Mouse (Mus musculus) CH12.LX (cell line): ENCODE measurements at regions not wholly inside any gene's neighbourhood (a gene's known extent, or its start where the extent isn't known, plus 50 kb on each side); places are given as distances from the start of the nearest gene placed in this dataset.

Experiments
- CTCF ChIP-seq, 2 experiments: IDR thresholded peaks in 1 of 2; conservative IDR thresholded peaks in 1 of 2; 2 replicates each; pipeline ENCODE4 v1.5.1; 2011 to 2012; ENCODE audit warnings: low read depth in 2 of 2, low read length in 2 of 2, improper control_type of control experiment in 1 of 2, inconsistent platforms in 1 of 2, mild to moderate bottlenecking in 1 of 2, moderate library complexity in 1 of 2
- POLR2A ChIP-seq: IDR thresholded peaks from 2 replicates; pipeline ENCODE4 v1.6.1; 2011; ENCODE audit warnings: low read depth, mild to moderate bottlenecking, improper control_type of control experiment, low read length
- ZNF384 ChIP-seq: IDR thresholded peaks from 2 replicates; pipeline ENCODE4 v1.6.1; 2012; ENCODE audit warnings: low read depth, low read length, improper control_type of control experiment, inconsistent platforms

DNA sequence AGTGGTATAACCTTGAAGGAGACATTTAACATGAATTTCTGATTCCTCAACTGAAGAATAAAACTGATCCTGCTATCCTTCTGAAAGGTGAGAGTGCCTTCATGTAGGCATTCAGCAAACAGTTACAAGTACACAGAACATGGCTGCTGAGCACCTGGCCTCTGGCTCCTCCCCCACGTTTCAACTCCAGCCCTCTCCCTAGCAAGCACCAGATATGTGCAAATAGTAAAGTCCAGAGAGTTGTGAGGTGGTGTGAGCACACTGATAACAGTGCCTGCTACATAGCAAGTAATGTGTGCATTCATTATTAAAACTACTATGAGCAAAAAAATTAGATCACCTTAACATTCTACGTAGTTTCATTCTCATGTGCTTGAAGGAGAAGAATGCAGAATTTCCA lies 181.4 kb upstream of the 2610301B20Rik start:
- TF ChIP-seq POLR2A (no peak), CTCF (conservative IDR thresholded peaks at IDR 0.05 in 1 of 2, IDR thresholded peaks at IDR 0.05 in 1 of 2; ENCODE audit: low read depth in 2 of 2, low read length in 2 of 2) (no peak), ZNF384 (no peak)
